Mouse (Mus musculus) heart, postnatal 0 days (tissue): ENCODE results near the gene Plpp1. TPM values are rescaled to one million over a fixed set of nuclear protein-coding genes. Genes with fewer than 3 reads are reported as not detected.

Source experiments
- ATAC-seq: fragments of 200-750 bp; cut with Nextera tagmentation; 2 replicates; pipeline ENCODE4 v1.8.0; 2017; ENCODE audit warnings: low read depth, moderate number of reproducible peaks, moderate library complexity; ENCODE audit not compliant: insufficient read depth
- DNase-seq: peaks from one replicate; pipeline ENCODE4 v3.0.0-alpha.2; 2016; ENCODE audit warnings: low spot score
- H3K27ac ChIP-seq: fragments of 300-500 bp; sonication (generic); 2 replicates; pipeline ENCODE4 v1.5.1; 2014; ENCODE audit warnings: low read depth, mild to moderate bottlenecking
- H3K27me3 ChIP-seq: fragments of 300-500 bp; sonication (generic); 2 replicates; pipeline ENCODE4 v1.6.1; 2014; ENCODE audit warnings: low read length, mixed read lengths; ENCODE audit not compliant: control insufficient read depth, insufficient read depth
- H3K36me3 ChIP-seq: fragments of 300-500 bp; sonication (generic); replicated peaks from 2 replicates; pipeline ENCODE4 v1.6.1; 2014; ENCODE audit warnings: low read length, mixed read lengths; ENCODE audit not compliant: control insufficient read depth, insufficient read depth
- H3K4me1 ChIP-seq: fragments of 300-500 bp; sonication (generic); 2 replicates; pipeline ENCODE4 v1.6.1; 2014; ENCODE audit warnings: antibody characterized with exemption; ENCODE audit not compliant: control insufficient read depth, insufficient read depth
- H3K4me2 ChIP-seq: fragments of 300-500 bp; sonication (generic); 2 replicates; pipeline ENCODE4 v1.6.1; 2014; ENCODE audit warnings: low read depth, mild to moderate bottlenecking, low read length, moderate library complexity
- H3K4me3 ChIP-seq: fragments of 300-500 bp; sonication (generic); 2 replicates; pipeline ENCODE4 v1.5.1; 2014; ENCODE audit warnings: low read depth, low read length
- H3K9ac ChIP-seq: fragments of 300-500 bp; sonication (generic); replicated peaks from 2 replicates; pipeline ENCODE4 v1.6.1; 2014; ENCODE audit warnings: low read depth, low read length, mixed read lengths
- H3K9me3 ChIP-seq: fragments of 300-500 bp; sonication (generic); replicated peaks from 2 replicates; pipeline ENCODE4 v1.6.1; 2016; ENCODE audit warnings: low read length; ENCODE audit not compliant: control insufficient read depth
- CTCF ChIP-seq: IDR thresholded peaks from 2 replicates; pipeline ENCODE4 v1.5.1; 2016; ENCODE audit warnings: antibody characterized with exemption, control low read depth, low read depth
- EP300 ChIP-seq: IDR thresholded peaks from 2 replicates; pipeline ENCODE4 v1.6.1; 2016; ENCODE audit warnings: antibody characterized with exemption, low read depth
- WGBS: fragments of 180-500 bp; shearing (Covaris S2); extraction: QIAGEN DNeasy Blood & Tissue Kit; methylation state at CpG from one replicate; pipeline ENCODE4 v1.1.7; 2014; 5-methylcytosine and 5-hydroxymethylcytosine counted together
- polyA plus RNA-seq: library from polyadenylated mRNA; unstranded; fragments of >200 nt; fragmentation: Nextera tagmentation; extraction: Ambion mirVana; gene quantifications from 2 replicates; pipeline ENCODE4 v1.2.1, GENCODE M21; 2015
- total RNA-seq: library from RNA; depleted of rRNA; stranded (reverse); fragments of >200 nt; gene quantifications from 2 replicates; pipeline ENCODE4 v1.2.3, GENCODE M21; 2014; ENCODE audit warnings: low replicate concordance; rRNA removed

Gene Plpp1
- total and polyA plus RNA-seq, 2 experiments from 2014 or later: 101 to 129 TPM

DNA sequence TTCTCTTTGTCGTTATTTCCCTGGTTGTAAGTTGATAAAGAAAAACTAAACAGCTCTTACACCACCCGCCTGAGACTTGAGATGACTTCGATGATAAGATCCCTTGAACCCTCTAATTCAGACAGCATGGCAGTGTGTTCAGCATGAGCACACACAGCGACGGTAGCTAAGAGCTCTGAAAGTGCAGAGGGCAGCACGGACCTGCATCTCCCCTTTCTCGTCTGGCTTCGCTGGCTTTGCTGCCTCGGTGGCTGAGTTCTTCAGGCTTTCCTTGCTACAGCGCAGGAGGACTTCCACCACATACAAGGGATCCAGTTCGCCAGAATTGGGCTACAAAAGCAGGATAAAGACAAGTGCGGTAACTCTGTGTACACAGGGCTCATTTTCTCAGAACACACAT is 86.6 kb downstream of the Plpp1 start:
- DNase-seq (no peak), ATAC-seq (no peak)
- Histone ChIP-seq H3K9ac (no peak overlapping the region), H3K4me2 (no peak overlapping the region), H3K36me3 (peaks cover 87% of the 10 kb centered on the region), H3K4me1 (no peaks in the 10 kb centered on the region), H3K27ac (no peak overlapping the region), H3K27me3 (no peaks in the 10 kb centered on the region), H3K4me3 (no peak overlapping the region), H3K9me3 (no peaks in the 10 kb centered on the region)
- WGBS: 93% methylated on average over 12 of the region's 12 CpGs
- TF ChIP-seq CTCF (no peak), EP300 (no peak)

DNA sequence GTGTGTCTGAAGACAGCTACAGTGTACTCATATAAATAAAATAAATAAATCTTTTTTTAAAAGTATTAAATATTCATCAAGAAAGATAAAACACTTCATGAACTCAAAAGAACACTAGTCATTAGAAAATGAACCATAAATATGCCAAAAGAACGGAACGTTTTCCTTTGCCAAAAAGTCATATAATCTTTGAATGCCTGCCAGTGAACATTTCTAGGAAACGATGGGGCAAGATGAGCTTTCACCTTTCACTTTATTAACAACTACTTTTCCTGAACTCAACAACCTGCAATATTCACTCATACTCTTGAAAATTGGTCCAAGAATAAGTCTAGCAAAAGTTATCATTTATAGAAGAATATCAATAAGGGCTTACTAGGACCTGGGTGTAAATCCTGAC is 101.6 kb downstream of the Plpp1 start:
- Histone ChIP-seq H3K4me1 (no peaks in the 10 kb centered on the region), H3K4me3 (no peak overlapping the region), H3K27ac (no peak overlapping the region), H3K9me3 (no peaks in the 10 kb centered on the region), H3K36me3 (peaks cover 71% of the 10 kb centered on the region), H3K27me3 (no peaks in the 10 kb centered on the region), H3K4me2 (no peak overlapping the region), H3K9ac (no peak overlapping the region)
- TF ChIP-seq CTCF (no peak), EP300 (no peak)
- ATAC-seq (no peak), DNase-seq (no peak)
- WGBS: 88% methylated on average over 3 of the region's 3 CpGs

DNA sequence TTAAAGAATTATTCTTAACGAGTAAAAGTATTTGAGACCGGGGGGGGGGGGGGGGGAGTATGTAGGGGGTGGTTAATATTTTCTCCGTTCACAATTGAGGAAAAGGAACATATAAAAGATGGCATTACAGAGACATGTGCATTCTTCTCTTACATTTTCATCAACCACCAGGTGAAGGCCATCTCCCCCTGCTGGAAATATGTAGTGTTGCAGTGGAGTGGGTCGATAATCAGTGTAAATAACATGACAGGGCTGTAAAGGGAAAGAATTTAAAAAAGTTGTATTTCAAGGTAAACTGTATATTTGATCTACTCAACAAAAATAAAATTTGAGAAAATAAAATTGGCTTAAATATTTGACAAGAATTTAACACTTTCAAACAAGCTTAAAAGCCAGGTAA is 109.1 kb downstream of the Plpp1 start:
- H3K27me3 ChIP-seq: no peaks in the 10 kb centered on the region
- TF ChIP-seq EP300: no peak
- TF ChIP-seq CTCF: peak; percentile 83
- 56% methylated on average over 4 of the region's 4 CpGs for whole genome bisulfite sequencing
- no peaks in the 10 kb centered on the region for H3K4me1 ChIP-seq
- no peaks in the 10 kb centered on the region for H3K9me3 ChIP-seq
- no peak overlapping the region for H3K4me3 ChIP-seq
- ATAC-seq (no peak), DNase-seq (peak; percentile 24)
- H3K36me3 ChIP-seq: peaks cover 62% of the 10 kb centered on the region
- no peak overlapping the region for H3K27ac ChIP-seq
- H3K9ac ChIP-seq: no peak overlapping the region
- no peak overlapping the region for H3K4me2 ChIP-seq

DNA sequence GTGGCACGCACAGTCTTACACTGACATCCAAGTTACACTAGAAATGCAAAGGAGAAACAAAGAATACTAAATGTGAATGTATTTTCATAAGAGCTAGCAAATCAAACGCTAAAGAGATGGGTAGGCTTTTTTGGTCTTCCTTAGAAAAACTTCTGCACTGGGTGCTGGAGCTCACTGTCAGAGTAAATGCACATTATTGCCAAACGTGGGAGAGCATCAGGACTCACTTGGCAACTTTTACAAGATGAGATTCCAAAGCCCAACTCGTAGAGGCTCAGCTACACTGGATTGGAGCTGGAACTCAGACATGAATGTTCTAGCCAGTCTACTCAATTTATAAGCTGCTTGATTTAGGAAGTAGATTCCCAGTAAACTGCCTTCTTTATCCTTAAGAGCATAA is 109.8 kb downstream of the Plpp1 start:
- DNase-seq (no peak), ATAC-seq (no peak)
- Histone ChIP-seq H3K27ac (no peak overlapping the region), H3K4me3 (no peak overlapping the region), H3K9ac (no peak overlapping the region), H3K4me2 (no peak overlapping the region), H3K9me3 (no peaks in the 10 kb centered on the region), H3K36me3 (peaks cover 58% of the 10 kb centered on the region), H3K27me3 (no peaks in the 10 kb centered on the region), H3K4me1 (no peaks in the 10 kb centered on the region)
- no peak for TF ChIP-seq CTCF
- no peak for TF ChIP-seq EP300
- 78% methylated on average over 4 of the region's 4 CpGs for WGBS

Other genes with a start within 250 kb of the Plpp1 start
- not detected in 2 replicates for gene Il31ra, start 206.4 kb upstream of the Plpp1 start, total RNA-seq
- gene Il31ra, start 206.4 kb upstream of the Plpp1 start, polyA plus RNA-seq: 0.05 TPM in 1 of 2 replicates, not detected in the other
- not detected in 2 replicates for gene Ddx4, start 148.3 kb upstream of the Plpp1 start, total RNA-seq
- 0.14 and 0.16 TPM in 2 replicates for gene Ddx4, start 148.3 kb upstream of the Plpp1 start, polyA plus RNA-seq
- 7.6 and 11.1 TPM in 2 replicates for gene Slc38a9, start 140.0 kb upstream of the Plpp1 start, total RNA-seq
- 10.7 and 11.4 TPM in 2 replicates for gene Slc38a9, start 140.0 kb upstream of the Plpp1 start, polyA plus RNA-seq
- 14.3 and 15.5 TPM in 2 replicates for gene Mtrex, start 126.6 kb downstream of the Plpp1 start, total RNA-seq
- 22.3 and 23.4 TPM in 2 replicates for gene Mtrex, start 126.6 kb downstream of the Plpp1 start, polyA plus RNA-seq
- 6.4 and 15.0 TPM in 2 replicates for gene Dhx29, start 126.7 kb downstream of the Plpp1 start, total RNA-seq
- gene Dhx29, start 126.7 kb downstream of the Plpp1 start, polyA plus RNA-seq: 12.1 and 13.2 TPM in 2 replicates
- 0.23 TPM in 1 of 2 replicates, not detected in the other for gene Ccno, start 187.0 kb downstream of the Plpp1 start, total RNA-seq
- 0.14 and 0.29 TPM in 2 replicates for gene Ccno, start 187.0 kb downstream of the Plpp1 start, polyA plus RNA-seq
- gene Mcidas, start 193.1 kb downstream of the Plpp1 start, total RNA-seq: not detected in 2 replicates
- 0.08 TPM in 1 of 2 replicates, not detected in the other for gene Mcidas, start 193.1 kb downstream of the Plpp1 start, polyA plus RNA-seq
- gene Cdc20b, start 234.3 kb downstream of the Plpp1 start, total RNA-seq: not detected in 2 replicates
- gene Cdc20b, start 234.3 kb downstream of the Plpp1 start, polyA plus RNA-seq: not detected in 2 replicates
- 26.8 and 32.3 TPM in 2 replicates for gene Gpx8, start 245.6 kb downstream of the Plpp1 start, total RNA-seq
- 100 and 109 TPM in 2 replicates for gene Gpx8, start 245.6 kb downstream of the Plpp1 start, polyA plus RNA-seq